Mouse (Mus musculus): ENCODE measurements around the gene Ephb1. TPM values are rescaled to one million over a fixed set of nuclear protein-coding genes. Genes with fewer than 3 reads are reported as not detected.

Ephb1 gene
- total and polyA plus RNA-seq, 2 experiments from 2014 or later: 34.9 to 48.6 TPM

GRCm38 (mm10) chr9:102039011-102039733 lies 315.3 kb downstream of the Ephb1 start:
- DNase-seq (peak; percentile 85), ATAC-seq (peak; percentile 90)
- H3K4me3 ChIP-seq (ENCODE audit: low read depth, low read length): no peak overlapping the region
- no peak overlapping the region for H3K9ac ChIP-seq
- 42% methylated on average over 6 of the region's 6 CpGs for WGBS
- H3K4me1 ChIP-seq (ENCODE audit: insufficient read depth): no peaks in the 10 kb centered on the region
- no peak for TF ChIP-seq CTCF (IDR thresholded peaks at IDR 0.05; ENCODE audit: low read depth)
- H3K27me3 ChIP-seq (ENCODE audit: insufficient read depth, low read length): no peaks in the 10 kb centered on the region
- peak overlapping the region; percentile 29; the same call in 1 of the 2 replicates for H3K27ac ChIP-seq (ENCODE audit: low read depth, low read length)
- H3K9me3 ChIP-seq (ENCODE audit: low read length): no peaks in the 10 kb centered on the region
- no peaks in the 10 kb centered on the region for H3K36me3 ChIP-seq (ENCODE audit: insufficient read depth)
- no peak overlapping the region for H3K4me2 ChIP-seq (ENCODE audit: low read depth)

GRCm38 (mm10) chr9:102036132-102036531 lies 318.4 kb downstream of the Ephb1 start:
- WGBS: 63% methylated on average over 5 of the region's 5 CpGs
- H3K4me2 ChIP-seq (ENCODE audit: low read depth): no peak overlapping the region
- H3K27ac ChIP-seq (ENCODE audit: low read depth, low read length): no peak overlapping the region
- H3K27me3 ChIP-seq (ENCODE audit: insufficient read depth, low read length): no peaks in the 10 kb centered on the region
- no peaks in the 10 kb centered on the region for H3K36me3 ChIP-seq (ENCODE audit: insufficient read depth)
- TF ChIP-seq CTCF (IDR thresholded peaks at IDR 0.05; ENCODE audit: low read depth): no peak
- DNase-seq (no peak), ATAC-seq (no peak)
- H3K9me3 ChIP-seq (ENCODE audit: low read length): no peaks in the 10 kb centered on the region
- H3K4me1 ChIP-seq (ENCODE audit: insufficient read depth): peaks cover 3% of the 10 kb centered on the region; the same call in 1 of the 2 replicates
- H3K9ac ChIP-seq: no peak overlapping the region
- no peak overlapping the region for H3K4me3 ChIP-seq (ENCODE audit: low read depth, low read length)

GRCm38 (mm10) chr9:102033231-102033630 lies 321.3 kb downstream of the Ephb1 start:
- WGBS: 54% methylated on average over 5 of the region's 5 CpGs
- no peak for TF ChIP-seq CTCF (IDR thresholded peaks at IDR 0.05; ENCODE audit: low read depth)
- Histone ChIP-seq H3K36me3 (ENCODE audit: insufficient read depth) (no peaks in the 10 kb centered on the region), H3K9ac (no peak overlapping the region), H3K4me1 (ENCODE audit: insufficient read depth) (peaks cover 3% of the 10 kb centered on the region; the same call in 1 of the 2 replicates), H3K9me3 (ENCODE audit: low read length) (no peaks in the 10 kb centered on the region), H3K27ac (ENCODE audit: low read depth, low read length) (no peak overlapping the region), H3K27me3 (ENCODE audit: insufficient read depth, low read length) (no peaks in the 10 kb centered on the region), H3K4me3 (ENCODE audit: low read depth, low read length) (no peak overlapping the region), H3K4me2 (ENCODE audit: low read depth) (no peak overlapping the region)
- peak; percentile 45; the same call in 1 of the 2 replicates for ATAC-seq
- DNase-seq: no peak

- peaks cover 3% of the 10 kb centered on the region; the same call in 1 of the 2 replicates for H3K4me1 ChIP-seq (ENCODE audit: insufficient read depth)
- WGBS: 73% methylated on average over 8 of the region's 8 CpGs
- no peaks in the 10 kb centered on the region for H3K27me3 ChIP-seq (ENCODE audit: insufficient read depth, low read length)
- DNase-seq (no peak), ATAC-seq (no peak)
- no peaks in the 10 kb centered on the region for H3K9me3 ChIP-seq (ENCODE audit: low read length)
- no peaks in the 10 kb centered on the region for H3K36me3 ChIP-seq (ENCODE audit: insufficient read depth)
- no peak overlapping the region for H3K9ac ChIP-seq
- H3K4me2 ChIP-seq (ENCODE audit: low read depth): no peak overlapping the region
- no peak for TF ChIP-seq CTCF (IDR thresholded peaks at IDR 0.05; ENCODE audit: low read depth)
- H3K4me3 ChIP-seq (ENCODE audit: low read depth, low read length): no peak overlapping the region
- H3K27ac ChIP-seq (ENCODE audit: low read depth, low read length): no peak overlapping the region
These were observed 322.1 kb downstream of the Ephb1 start for GRCm38 (mm10) chr9:102032376-102032775.

- H3K4me3 ChIP-seq (ENCODE audit: low read depth, low read length): no peak overlapping the region
- no peak overlapping the region for H3K4me2 ChIP-seq (ENCODE audit: low read depth)
- ATAC-seq: no peak
- 62% methylated on average over 7 of the region's 7 CpGs for WGBS
- no peaks in the 10 kb centered on the region for H3K27me3 ChIP-seq (ENCODE audit: insufficient read depth, low read length)
- no peak for TF ChIP-seq CTCF (IDR thresholded peaks at IDR 0.05; ENCODE audit: low read depth)
- no peaks in the 10 kb centered on the region for H3K9me3 ChIP-seq (ENCODE audit: low read length)
- no peak for DNase-seq
- H3K9ac ChIP-seq: no peak overlapping the region
- peaks cover 3% of the 10 kb centered on the region; the same call in 1 of the 2 replicates for H3K4me1 ChIP-seq (ENCODE audit: insufficient read depth)
- H3K36me3 ChIP-seq (ENCODE audit: insufficient read depth): no peaks in the 10 kb centered on the region
- H3K27ac ChIP-seq (ENCODE audit: low read depth, low read length): no peak overlapping the region
These were observed 324.8 kb downstream of the Ephb1 start for GRCm38 (mm10) chr9:102029661-102030060.

GRCm38 (mm10) chr9:102026136-102026535 lies 328.4 kb downstream of the Ephb1 start:
- Histone ChIP-seq H3K4me3 (ENCODE audit: low read depth, low read length) (no peak overlapping the region), H3K9ac (no peak overlapping the region), H3K36me3 (ENCODE audit: insufficient read depth) (no peaks in the 10 kb centered on the region), H3K4me1 (ENCODE audit: insufficient read depth) (no peaks in the 10 kb centered on the region), H3K9me3 (ENCODE audit: low read length) (no peaks in the 10 kb centered on the region), H3K27ac (ENCODE audit: low read depth, low read length) (no peak overlapping the region), H3K27me3 (ENCODE audit: insufficient read depth, low read length) (no peaks in the 10 kb centered on the region), H3K4me2 (ENCODE audit: low read depth) (no peak overlapping the region)
- 67% methylated on average over 2 of the region's 2 CpGs for WGBS
- DNase-seq (no peak), ATAC-seq (no peak)
- no peak for TF ChIP-seq CTCF (IDR thresholded peaks at IDR 0.05; ENCODE audit: low read depth)

- H3K36me3 ChIP-seq (ENCODE audit: insufficient read depth): no peaks in the 10 kb centered on the region
- H3K27me3 ChIP-seq (ENCODE audit: insufficient read depth, low read length): no peaks in the 10 kb centered on the region
- 89% methylated on average over 6 of the region's 6 CpGs for WGBS
- ATAC-seq (no peak), DNase-seq (no peak)
- H3K27ac ChIP-seq (ENCODE audit: low read depth, low read length): no peak overlapping the region
- no peak for TF ChIP-seq CTCF (IDR thresholded peaks at IDR 0.05; ENCODE audit: low read depth)
- no peak overlapping the region for H3K4me3 ChIP-seq (ENCODE audit: low read depth, low read length)
- no peak overlapping the region for H3K9ac ChIP-seq
- H3K9me3 ChIP-seq (ENCODE audit: low read length): no peaks in the 10 kb centered on the region
- no peak overlapping the region for H3K4me2 ChIP-seq (ENCODE audit: low read depth)
- H3K4me1 ChIP-seq (ENCODE audit: insufficient read depth): no peaks in the 10 kb centered on the region
These were observed 329.4 kb downstream of the Ephb1 start for GRCm38 (mm10) chr9:102025141-102025540.
